Comparison of ENCODE assay signal across 8 mouse cellular contexts in genomic region chr13:46619633-46620032, GRCm38 (mm10). TPM values are rescaled to one million over a fixed set of nuclear protein-coding genes. Genes with fewer than 3 reads are reported as not detected.
DNase-seq lines count a peak whose midpoint lies in the region; ATAC-seq and TF ChIP-seq lines count a peak whose summit lies in the region.

No protein-coding gene starts in this region.

- no peak overlapping the region for H3K4me3 ChIP-seq in embryonic facial prominence, embryonic 12.5 days
- no peak overlapping the region for H3K4me3 ChIP-seq in intestine, embryonic 14.5 days (ENCODE audit: low read depth, low read length)
- H3K4me3 ChIP-seq in megakaryocyte, embryonic 14.5 days (replicated peaks) = peak overlapping the region; percentile 3
- H3K4me3 ChIP-seq in thymus, adult 2 months (ENCODE audit: control insufficient read depth, insufficient read depth, low read length) = 0 out of 2 replicates have a peak overlapping the region, but pooled peaks have one; percentile 3

- DNase-seq in left cerebral cortex, postnatal 4 days = peak; percentile 19
- DNase-seq in left cerebral cortex, adult 8-10 months (ENCODE audit: low spot score in 2 of 2) = no peak
- peak; percentile 60 for DNase-seq in intestine, embryonic 14.5 days (ENCODE audit: low spot score)
- DNase-seq in thymus, adult 2 months = peak; percentile 71
- no peak for DNase-seq in cerebellum, adult 18-20 months
- no peak for DNase-seq in adrenal gland, postnatal 4 days (ENCODE audit: low spot score in 2 of 2)

- H3K9me3 ChIP-seq in embryonic facial prominence, embryonic 12.5 days = no peaks in the 10 kb centered on the region
- H3K9me3 ChIP-seq in intestine, embryonic 14.5 days (ENCODE audit: control insufficient read depth, low read length) = no peaks in the 10 kb centered on the region
- peaks cover 10% of the 10 kb centered on the region for H3K9me3 ChIP-seq in megakaryocyte, embryonic 14.5 days

- H3K27me3 ChIP-seq in embryonic facial prominence, embryonic 12.5 days = no peaks in the 10 kb centered on the region
- H3K27me3 ChIP-seq in intestine, embryonic 14.5 days (replicated peaks; ENCODE audit: control insufficient read depth, insufficient read depth, low read length) = no peaks in the 10 kb centered on the region
- H3K27me3 ChIP-seq in megakaryocyte, embryonic 14.5 days (replicated peaks) = peaks cover 18% of the 10 kb centered on the region
- H3K27me3 ChIP-seq in thymus, adult 2 months (ENCODE audit: control insufficient read depth, insufficient read depth, low read length) = no peaks in the 10 kb centered on the region

- H3K4me2 ChIP-seq in embryonic facial prominence, embryonic 12.5 days (replicated peaks) = peak overlapping the region; percentile 26
- H3K4me2 ChIP-seq in intestine, embryonic 14.5 days (ENCODE audit: low read length) = peak overlapping the region; percentile 38

- H3K36me3 ChIP-seq in embryonic facial prominence, embryonic 12.5 days = no peaks in the 10 kb centered on the region
- no peaks in the 10 kb centered on the region for H3K36me3 ChIP-seq in intestine, embryonic 14.5 days (ENCODE audit: control insufficient read depth, insufficient read depth, low read length)
- H3K36me3 ChIP-seq in megakaryocyte, embryonic 14.5 days (replicated peaks; ENCODE audit: low read length) = no peaks in the 10 kb centered on the region
- H3K36me3 ChIP-seq in thymus, adult 2 months (ENCODE audit: control insufficient read depth, insufficient read depth, low read length) = no peaks in the 10 kb centered on the region

- ATAC-seq in embryonic facial prominence, embryonic 12.5 days (ENCODE audit: insufficient number of reproducible peaks, insufficient read depth, low FRiP score, low TSS enrichment) = 0 out of 2 replicates have a peak, but pooled peaks have one; percentile 52
- ATAC-seq in intestine, embryonic 14.5 days (replicated peaks; ENCODE audit: low FRiP score, low TSS enrichment, low read depth) = no peak

- TF ChIP-seq CTCF in thymus, adult 2 months (IDR thresholded peaks at IDR 0.05; ENCODE audit: borderline replicate concordance, control insufficient read depth, extremely low read depth, insufficient read depth, low read length, poor library complexity) = 0 out of 2 replicates have a peak, but pooled peaks have one; percentile 19

- 0 out of 2 replicates have a peak overlapping the region, but pooled peaks have one; percentile 8 for H3K27ac ChIP-seq in embryonic facial prominence, embryonic 12.5 days
- H3K27ac ChIP-seq in intestine, embryonic 14.5 days (ENCODE audit: low read depth) = peak overlapping the region; percentile 14; the same call in 1 of the 2 replicates
- peak overlapping the region; percentile 52 for H3K27ac ChIP-seq in thymus, adult 2 months (ENCODE audit: control insufficient read depth, insufficient read depth, low read length)

- 39% methylated on average over 11 of the region's 11 CpGs for WGBS in embryonic facial prominence, embryonic 12.5 days
- WGBS in intestine, embryonic 14.5 days = 16% methylated on average over 11 of the region's 11 CpGs
- 25% methylated on average over 11 of the region's 11 CpGs for WGBS in thymus, adult 2 months

- intact Hi-C loops in left cerebral cortex, postnatal 4 days (cut with DNase I) = no loop called here

- H3K9ac ChIP-seq in embryonic facial prominence, embryonic 12.5 days = no peak overlapping the region
- H3K9ac ChIP-seq in intestine, embryonic 14.5 days (ENCODE audit: low read length) = no peak overlapping the region

- peak; percentile 18; the same call in 1 of the 2 replicates for TF ChIP-seq POLR2A in thymus, adult 2 months (IDR thresholded peaks at IDR 0.05; ENCODE audit: control insufficient read depth, extremely low read depth, insufficient read depth, low read length, poor library complexity)

- H3K4me1 ChIP-seq in embryonic facial prominence, embryonic 12.5 days = peaks cover 7% of the 10 kb centered on the region
- peaks cover 11% of the 10 kb centered on the region; the same call in 1 of the 2 replicates for H3K4me1 ChIP-seq in intestine, embryonic 14.5 days (replicated peaks; ENCODE audit: control insufficient read depth, insufficient read depth, low read length)
- no peaks in the 10 kb centered on the region for H3K4me1 ChIP-seq in megakaryocyte, embryonic 14.5 days
- peaks cover 31% of the 10 kb centered on the region for H3K4me1 ChIP-seq in thymus, adult 2 months (replicated peaks; ENCODE audit: control insufficient read depth, insufficient read depth, low read length)

RNA-seq across cellular contexts. Expression of gene Fam8a1, which starts 49.7 kb away (rescaled TPM):
- 10 to 100 TPM; 71.4 to 75.7 TPM for total RNA-seq in left cerebral cortex, postnatal 4 days (2021)
- 10 to 100 TPM; 79.0 to 84.9 (median 81.5) TPM for total RNA-seq in left cerebral cortex, adult 8-10 months (2022)
- polyA plus RNA-seq in embryonic facial prominence, embryonic 12.5 days (2016; fragmentation: Nextera tagmentation; extraction: Ambion mirVana) = 15.3 and 17.4 TPM in 2 replicates
- polyA plus RNA-seq in intestine, embryonic 14.5 days (2014; fragmentation: Nextera tagmentation; extraction: Ambion mirVana) = 7.8 and 8.0 TPM in 2 replicates
- 3.5 and 5.8 TPM in 2 replicates for polyA plus RNA-seq in megakaryocyte, embryonic 14.5 days (2012; ENCODE audit: insufficient read depth, low replicate concordance)
- 16.0 and 24.9 TPM in 2 replicates for polyA plus RNA-seq in thymus, adult 2 months (2012; rRNA removed)
- 10 to 100 TPM; 48.1 to 48.9 TPM for total RNA-seq in adrenal gland, postnatal 4 days (2021)

Comparison
In these comparisons a context has a peak if more than half of its experiments do, and no peak if none do; other contexts are left out.
1. DNase-seq: peak in left cerebral cortex, postnatal 4 days (single experiment), intestine, embryonic 14.5 days (single experiment) and thymus, adult 2 months (single experiment); none in left cerebral cortex, adult 8-10 months (0 of 2), cerebellum, adult 18-20 months (0 of 2) and adrenal gland, postnatal 4 days (0 of 2).
2. H3K4me3 ChIP-seq: peak in megakaryocyte, embryonic 14.5 days (single experiment) and thymus, adult 2 months (single experiment); none in embryonic facial prominence, embryonic 12.5 days (single experiment) and intestine, embryonic 14.5 days (single experiment).
3. Peak in every context shown above with its lines, with median percentiles within 50 percentile points of each other: H3K27ac ChIP-seq.